Mouse (Mus musculus): Measurements from ENCODE around the gene Wbp11.
"Not testable (repeated sequence)": the region's sequence is repeated elsewhere in the genome, so short reads cannot be mapped to it uniquely, and the experiment has no call there.

Gene Wbp11

DNA sequence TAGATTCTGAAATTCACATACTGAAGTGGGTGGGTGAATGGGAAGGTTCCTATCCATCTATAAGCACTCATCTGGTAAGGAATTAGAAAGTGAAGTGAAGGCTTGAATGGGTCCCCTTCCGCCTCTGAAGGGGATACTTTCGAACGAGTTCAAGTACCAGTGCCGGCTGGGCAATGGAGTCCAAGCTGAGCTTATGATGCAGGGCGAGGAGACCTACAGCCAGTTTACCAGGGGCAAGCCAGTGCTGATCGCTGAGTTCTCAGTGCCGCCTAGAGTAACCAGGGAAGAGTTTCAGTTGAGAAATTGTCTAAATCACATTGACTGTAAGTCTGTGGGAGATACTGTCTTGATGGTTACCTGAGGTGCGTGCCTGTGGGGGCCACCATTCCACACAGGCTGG is 27.3 kb downstream of the Wbp11 start:
- no peak for DNase-seq

GRCm38 (mm10) chr6:136797874-136798693 is 29.9 kb downstream of the Wbp11 start:
- DNase-seq = not testable (repeated sequence)

DNA sequence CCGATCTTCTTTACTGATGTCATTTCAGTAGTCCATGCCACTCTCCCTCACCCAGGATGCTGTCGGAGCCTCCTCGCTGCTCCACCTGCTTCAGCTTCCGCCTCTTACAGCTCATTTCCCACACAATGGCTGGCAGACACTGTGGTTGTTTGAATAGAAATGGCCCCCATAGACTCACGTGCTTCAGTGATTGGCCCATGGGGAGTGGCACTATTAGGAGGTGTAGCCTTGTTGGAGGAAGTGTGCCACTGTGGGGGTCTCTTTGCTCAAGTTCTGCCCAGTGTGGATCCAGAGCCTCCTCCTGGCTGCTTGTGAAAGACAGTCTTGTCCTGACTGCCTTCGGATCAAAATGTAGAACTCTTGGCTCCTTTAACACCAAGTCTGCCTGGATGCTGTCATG is 32.2 kb downstream of the Wbp11 start:
- DNase-seq = no peak

- DNase-seq = no peak
Observed at GRCm38 (mm10) chr6:136795110-136795509, 32.9 kb downstream of the Wbp11 start.

- no peak for DNase-seq
Observed at GRCm38 (mm10) chr6:136793831-136794525, 34.1 kb downstream of the Wbp11 start.

DNA sequence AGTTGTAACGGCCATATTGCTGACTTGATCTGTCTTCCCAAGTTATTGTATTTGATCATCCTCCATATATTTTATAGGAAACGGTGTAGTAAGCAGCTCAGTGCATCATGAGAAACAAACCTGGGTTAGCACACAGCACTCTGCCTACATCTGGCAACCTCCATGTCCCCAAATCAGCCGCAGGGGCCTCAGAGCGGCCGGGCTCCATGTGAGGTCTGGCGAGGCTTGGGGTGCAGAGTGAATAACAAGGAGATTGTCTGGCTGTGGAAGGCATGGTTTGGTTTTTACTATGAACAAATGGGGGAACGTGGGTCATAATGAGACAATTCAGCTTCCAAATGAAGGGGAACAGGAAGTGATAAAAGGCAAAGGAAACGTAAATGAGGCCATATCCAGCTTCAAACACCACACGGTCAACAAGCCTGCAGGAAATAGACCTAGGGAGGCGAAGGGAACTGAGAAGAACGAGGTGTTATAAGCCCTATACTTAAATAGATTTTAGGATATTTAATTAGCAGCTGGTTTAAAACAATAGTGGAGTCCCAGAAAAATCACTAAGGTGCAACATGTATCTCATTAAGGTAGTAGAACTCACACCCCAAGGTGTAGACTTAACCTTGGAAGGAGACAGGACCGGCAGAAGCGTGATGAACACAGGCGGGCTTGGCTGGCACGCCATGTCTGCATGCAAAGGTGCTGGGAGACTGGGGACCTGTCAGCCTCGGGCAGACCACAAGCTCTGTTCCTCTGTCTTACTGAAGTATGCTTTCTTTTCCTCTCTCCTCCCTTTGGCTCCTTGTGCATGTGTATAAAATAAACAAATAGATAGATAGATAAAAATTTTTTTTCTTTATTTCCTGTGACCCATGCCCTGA is 34.9 kb downstream of the Wbp11 start:
- no peak for DNase-seq

DNA sequence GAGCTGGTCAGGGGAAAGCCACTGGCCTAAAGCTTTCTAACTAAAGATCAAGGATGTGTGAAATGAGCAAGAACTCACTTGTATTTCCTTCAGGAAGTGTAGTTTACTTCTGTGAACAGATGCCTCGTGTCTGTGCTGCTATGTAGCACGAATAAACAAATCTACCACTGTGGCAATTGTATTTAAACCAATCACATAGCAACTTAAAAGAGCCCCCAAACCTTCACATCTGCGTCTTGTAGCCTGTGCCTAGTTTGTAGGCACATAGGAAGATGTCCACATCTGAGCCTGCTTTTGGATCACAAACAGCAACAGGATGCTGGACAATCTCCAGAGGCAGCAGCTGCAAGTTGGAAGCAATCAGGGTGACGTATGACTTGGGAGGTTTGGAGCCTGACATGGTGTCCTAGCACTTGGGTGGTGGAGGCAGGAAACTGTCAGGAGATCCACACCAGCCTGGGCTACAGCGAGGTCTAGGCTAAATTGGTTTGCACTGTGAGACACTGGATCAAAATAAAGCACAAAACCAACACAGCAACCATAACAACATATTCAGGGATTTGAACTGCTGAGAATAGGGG is 38.6 kb downstream of the Wbp11 start:
- DNase-seq = no peak

DNA sequence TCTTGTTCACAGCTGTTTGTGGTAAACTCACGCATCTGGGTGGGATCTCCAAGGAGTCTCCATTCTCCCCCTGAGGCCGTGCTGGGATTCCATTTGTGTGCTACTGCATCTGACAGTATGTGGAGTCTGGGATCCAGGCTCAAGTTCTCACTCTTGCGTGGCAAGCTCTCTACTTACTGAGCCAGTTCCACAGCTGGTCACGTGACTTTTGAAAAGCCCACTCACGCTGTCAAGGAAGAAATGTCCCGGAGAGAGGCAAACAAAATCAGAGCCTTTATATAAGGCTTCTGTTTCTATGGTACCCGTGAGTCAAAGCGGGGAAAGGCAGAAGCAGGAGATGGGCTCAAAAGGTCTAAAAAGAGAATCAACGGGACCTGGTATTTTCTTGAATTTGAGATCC is 45.3 kb downstream of the Wbp11 start:
- no peak for DNase-seq

DNA sequence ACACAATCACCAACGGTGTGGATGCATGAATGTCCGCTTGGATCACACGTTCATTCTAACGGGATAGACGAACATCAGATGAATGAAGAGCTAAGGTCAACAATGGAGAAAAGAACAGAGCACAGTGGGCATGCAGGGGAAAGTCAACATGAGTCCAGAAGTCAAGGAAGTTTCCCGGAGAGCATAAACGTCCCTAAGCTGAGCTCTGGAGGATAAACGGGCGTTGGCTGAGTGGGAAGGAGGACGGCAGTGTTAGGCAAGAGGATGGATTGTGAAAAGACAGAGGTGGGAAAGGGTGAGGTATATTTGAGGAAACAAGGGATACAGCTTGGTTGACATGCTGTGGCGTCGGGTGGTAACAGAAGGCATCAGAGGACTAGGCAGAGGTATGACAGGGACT is 45.9 kb downstream of the Wbp11 start:
- DNase-seq = no peak

DNA sequence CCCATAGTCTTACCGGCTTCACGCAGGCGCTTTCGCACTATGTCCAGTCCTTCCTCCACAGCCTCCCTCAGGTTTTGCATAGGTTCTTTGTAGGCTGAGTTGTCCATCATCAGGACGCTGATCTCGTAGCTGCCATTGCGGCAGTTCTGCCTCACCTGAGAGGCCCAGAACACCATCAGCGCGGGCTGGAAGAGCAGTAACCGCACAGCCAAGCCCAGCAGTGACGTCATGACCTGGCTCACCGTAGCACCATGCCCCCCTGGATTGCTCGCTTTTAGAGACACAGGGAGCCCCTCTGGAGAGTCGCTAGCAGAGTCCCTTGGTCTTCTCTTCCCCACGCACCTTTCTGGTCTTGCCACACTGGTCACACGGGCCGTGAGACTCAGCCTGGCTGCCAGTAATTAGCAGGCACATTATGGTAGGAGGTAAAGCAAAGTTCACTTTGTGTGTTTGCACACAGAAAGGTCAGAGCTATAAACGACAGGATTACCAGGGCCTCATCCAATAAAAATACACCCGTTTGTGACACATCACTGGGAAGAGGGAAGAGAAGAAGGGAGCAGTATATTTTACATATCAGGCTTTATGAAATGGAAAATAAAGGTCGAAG is 46.6 kb downstream of the Wbp11 start, which contains the start of gene Gucy2c:
Gucy2c (minus strand) TSS at position 389 of the 610 bp plus-strand sequence.
- no peak for DNase-seq

- DNase-seq = no peak
Observed at GRCm38 (mm10) chr6:136776392-136776791, 51.6 kb downstream of the Wbp11 start.

- DNase-seq = no peak
Observed at GRCm38 (mm10) chr6:136769859-136770258, 58.2 kb downstream of the Wbp11 start.

DNA sequence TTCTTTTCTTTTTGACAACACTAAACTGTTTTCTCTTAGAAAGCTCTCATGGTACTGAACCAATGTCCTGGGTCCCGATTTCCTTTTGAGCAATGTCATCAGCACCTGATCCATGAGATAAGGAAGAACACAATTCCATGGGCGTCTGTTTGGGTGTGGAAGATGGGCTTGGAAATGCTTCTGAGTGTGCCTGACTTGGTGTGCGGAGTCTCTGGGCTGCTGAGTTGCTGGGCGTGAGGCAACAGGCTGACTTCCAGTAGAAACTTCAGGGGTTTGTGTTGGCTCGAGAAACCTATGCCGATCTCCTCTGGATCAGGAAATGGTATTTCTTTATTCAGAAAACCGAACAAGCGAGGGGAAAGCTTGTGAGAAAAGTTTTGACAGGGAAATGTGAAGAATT is 58.9 kb downstream of the Wbp11 start:
- DNase-seq = no peak

GRCm38 (mm10) chr6:136763912-136764311 is 64.1 kb downstream of the Wbp11 start:
- no peak for DNase-seq

All from cerebellum, postnatal 36 days (tissue).